Mouse (Mus musculus) E14TG2a.4 (cell line): ENCODE results near the gene Krt23.

Experiments used
- H3K27me3 ChIP-seq: 2 replicates; pipeline ENCODE4 v1.6.1; 2014; ENCODE audit warnings: low read length, control low read depth; ENCODE audit not compliant: insufficient read depth
- H3K36me3 ChIP-seq: 2 replicates; pipeline ENCODE4 v1.6.1; 2014; ENCODE audit warnings: low read length, control low read depth; ENCODE audit not compliant: insufficient read depth
- H3K4me1 ChIP-seq: replicated peaks from 2 replicates; pipeline ENCODE4 v1.6.1; 2014; ENCODE audit warnings: low read depth, low read length, control low read depth
- H3K4me3 ChIP-seq: replicated peaks from 2 replicates; pipeline ENCODE4 v1.5.1; 2014; ENCODE audit warnings: mild to moderate bottlenecking, low read length
- H3K9me3 ChIP-seq: 2 replicates; pipeline ENCODE4 v1.6.1; 2014; ENCODE audit warnings: low read length, control low read depth
- CTCF ChIP-seq: conservative IDR thresholded peaks from 2 replicates; pipeline ENCODE4 v1.5.1; 2014; ENCODE audit warnings: low read length
- NANOG ChIP-seq: IDR thresholded peaks from 2 replicates; pipeline ENCODE4 v1.6.1; 2014; ENCODE audit warnings: borderline replicate concordance, low read length, mixed read lengths
- POU5F1 ChIP-seq: IDR thresholded peaks from 2 replicates; pipeline ENCODE4 v1.6.1; 2014; ENCODE audit warnings: low read length, borderline replicate concordance

Krt23 gene

DNA sequence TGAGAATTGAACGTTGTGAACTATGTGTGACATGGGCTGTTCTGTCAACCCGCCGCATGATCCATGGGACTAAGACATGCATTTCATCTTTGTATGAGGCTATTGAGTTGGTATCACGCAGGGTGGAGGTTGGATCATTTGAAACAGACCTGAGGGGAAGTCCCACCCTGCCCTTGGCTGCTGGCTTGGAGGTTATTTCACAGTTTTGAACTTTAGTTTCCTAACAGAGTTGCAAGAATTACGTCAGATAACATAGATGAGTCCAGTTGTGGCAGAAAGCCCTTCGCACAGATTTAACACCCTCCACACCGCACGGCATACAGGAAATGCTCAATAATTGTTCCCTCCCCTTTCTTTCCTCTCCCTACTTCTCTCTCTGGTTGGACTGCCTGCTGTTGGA is 1.9 kb downstream of the Krt23 start:
- TF ChIP-seq NANOG (no peak), POU5F1 (no peak), CTCF (no peak)
- Histone ChIP-seq H3K9me3 (no peaks in the 10 kb centered on the region), H3K4me3 (no peak overlapping the region), H3K4me1 (no peaks in the 10 kb centered on the region), H3K27me3 (no peaks in the 10 kb centered on the region), H3K36me3 (no peaks in the 10 kb centered on the region)

DNA sequence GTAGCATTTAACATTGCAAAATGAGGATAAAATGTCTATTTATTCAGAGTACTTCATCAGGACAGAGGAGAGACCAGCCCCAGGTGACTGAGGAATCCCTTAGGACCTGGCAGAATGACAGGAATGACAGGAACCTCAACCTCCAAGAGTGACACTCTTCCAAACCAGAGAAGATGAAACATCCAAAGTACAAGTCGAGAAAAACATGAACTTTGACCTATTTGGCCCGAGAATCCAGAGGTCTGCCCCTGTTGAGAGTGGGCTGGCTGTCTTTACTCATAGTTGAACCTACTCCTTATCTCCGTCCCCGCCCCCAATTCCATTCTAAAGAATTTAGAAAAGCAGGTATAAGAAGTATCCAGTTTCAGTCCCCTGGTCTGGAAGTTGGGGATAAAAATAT is 2.3 kb downstream of the Krt23 start:
- no peaks in the 10 kb centered on the region for H3K27me3 ChIP-seq
- TF ChIP-seq NANOG (no peak), POU5F1 (no peak), CTCF (no peak)
- no peaks in the 10 kb centered on the region for H3K36me3 ChIP-seq
- no peaks in the 10 kb centered on the region for H3K4me1 ChIP-seq
- no peaks in the 10 kb centered on the region for H3K9me3 ChIP-seq
- no peak overlapping the region for H3K4me3 ChIP-seq

DNA sequence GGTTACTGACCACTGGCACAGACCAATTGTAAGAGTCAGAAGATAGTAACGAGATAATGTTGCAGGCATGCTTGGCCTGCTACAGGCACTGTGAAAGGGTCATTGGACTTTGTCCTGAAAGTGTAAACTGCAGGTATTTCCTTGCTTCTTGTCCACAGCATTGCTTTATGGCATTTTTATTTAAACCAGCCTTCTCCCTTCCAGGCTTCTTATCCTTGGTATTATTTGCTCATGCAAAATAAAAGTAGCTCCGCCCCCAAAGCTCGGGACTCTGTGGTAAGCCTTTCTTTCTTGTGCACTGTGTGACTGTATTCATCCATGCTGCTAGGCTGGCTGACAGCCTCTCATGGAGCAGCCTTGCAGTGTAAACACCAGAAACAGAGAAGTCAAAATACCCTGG is 3.7 kb downstream of the Krt23 start:
- TF ChIP-seq NANOG (no peak), POU5F1 (no peak), CTCF (no peak)
- Histone ChIP-seq H3K27me3 (no peaks in the 10 kb centered on the region), H3K4me1 (no peaks in the 10 kb centered on the region), H3K36me3 (no peaks in the 10 kb centered on the region), H3K4me3 (no peak overlapping the region), H3K9me3 (no peaks in the 10 kb centered on the region)

DNA sequence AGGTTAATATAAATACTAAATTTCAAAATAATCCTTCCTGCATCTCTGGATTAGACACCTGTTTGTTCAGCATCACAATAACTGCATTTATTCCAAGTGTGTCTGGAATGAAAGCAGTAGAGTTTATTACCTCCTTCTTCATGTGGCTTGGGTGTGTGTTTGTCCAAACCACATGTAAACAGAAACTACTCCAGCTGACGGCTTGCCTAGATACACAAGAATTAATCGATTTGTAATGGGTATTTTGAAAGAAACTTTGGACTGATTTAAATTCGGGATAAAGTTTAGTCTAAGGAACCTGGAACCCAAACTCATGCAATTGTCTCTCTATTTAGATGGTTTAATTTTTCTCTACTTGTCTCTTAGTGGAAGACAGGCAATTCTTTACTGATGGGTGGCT is 18.0 kb downstream of the Krt23 start:
- 0 out of 2 replicates have a peak, but pooled peaks cover under 1% of the 10 kb centered on the region for H3K27me3 ChIP-seq

DNA sequence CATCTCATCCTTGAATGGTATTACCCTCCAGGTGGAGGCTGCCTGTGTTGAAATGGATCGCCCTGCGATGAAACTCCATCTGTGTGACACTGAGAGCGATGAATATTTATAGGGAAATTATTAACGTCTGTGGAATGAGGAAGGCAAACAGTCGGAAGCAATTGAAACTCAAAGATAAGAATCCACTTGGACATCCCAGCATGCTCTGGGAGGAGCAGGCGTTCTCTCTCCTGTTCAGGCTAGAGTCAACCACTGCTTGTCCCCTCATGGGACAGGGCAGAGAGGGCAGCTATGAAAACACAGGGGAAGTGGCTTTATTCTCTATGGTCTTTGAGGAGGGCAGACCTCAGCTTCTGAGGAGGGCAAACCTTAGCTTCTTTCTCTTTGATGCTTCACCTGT is 19.5 kb downstream of the Krt23 start:
- H3K9me3 ChIP-seq: no peaks in the 10 kb centered on the region
- no peaks in the 10 kb centered on the region for H3K36me3 ChIP-seq
- no peaks in the 10 kb centered on the region for H3K27me3 ChIP-seq
- no peaks in the 10 kb centered on the region for H3K4me1 ChIP-seq
- TF ChIP-seq CTCF (no peak), NANOG (no peak), POU5F1 (no peak)
- no peak overlapping the region for H3K4me3 ChIP-seq

More for the DNA sequence above, 18.0 kb downstream of the Krt23 start:
- no peak overlapping the region for H3K4me3 ChIP-seq
- no peaks in the 10 kb centered on the region for H3K36me3 ChIP-seq
- H3K4me1 ChIP-seq: no peaks in the 10 kb centered on the region
- no peaks in the 10 kb centered on the region for H3K9me3 ChIP-seq
- TF ChIP-seq CTCF: no peak
- TF ChIP-seq POU5F1: no peak
- no peak for TF ChIP-seq NANOG

DNA sequence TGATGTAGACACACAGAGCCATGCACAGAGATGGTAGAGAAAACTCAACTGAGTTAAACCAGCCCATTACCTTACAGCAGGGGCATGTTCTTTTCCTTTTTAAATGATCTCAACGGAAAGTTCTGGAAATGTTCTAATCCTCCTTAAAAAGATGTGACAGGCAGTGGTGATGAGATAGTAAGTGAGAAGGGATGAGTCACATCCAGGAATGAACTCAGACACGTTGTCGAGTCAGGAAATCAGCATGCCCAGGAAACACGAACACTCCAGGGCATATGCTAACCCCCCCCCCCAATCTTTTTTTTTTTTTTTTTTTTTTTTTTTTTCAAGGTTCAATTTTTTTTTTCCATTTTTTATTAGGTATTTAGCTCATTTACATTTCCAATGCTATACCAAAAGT is 20.5 kb downstream of the Krt23 start:
- Histone ChIP-seq H3K4me1 (no peaks in the 10 kb centered on the region), H3K4me3 (no peak overlapping the region), H3K9me3 (no peaks in the 10 kb centered on the region), H3K27me3 (no peaks in the 10 kb centered on the region), H3K36me3 (no peaks in the 10 kb centered on the region)
- TF ChIP-seq POU5F1 (no peak), CTCF (no peak), NANOG (no peak)

DNA sequence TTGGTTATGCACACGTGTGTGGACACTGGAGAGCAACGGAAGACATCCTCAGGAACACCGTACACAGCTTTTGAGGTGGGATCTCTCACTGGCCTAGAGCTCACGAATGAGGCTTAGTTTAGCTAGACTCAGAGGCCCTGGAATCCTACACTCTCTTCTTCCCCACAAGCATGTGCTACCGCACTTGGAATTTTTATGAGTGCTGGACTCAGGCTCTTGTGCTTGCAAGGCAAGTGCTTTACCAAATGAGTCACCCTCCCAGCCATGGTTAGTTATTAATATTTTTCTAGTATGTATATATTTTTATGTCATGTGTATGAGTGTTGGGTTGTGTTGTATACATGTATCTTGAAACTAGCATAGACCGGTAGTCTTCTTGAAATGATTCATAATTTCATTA is 21.0 kb downstream of the Krt23 start:
- Histone ChIP-seq H3K4me3 (no peak overlapping the region), H3K9me3 (no peaks in the 10 kb centered on the region), H3K27me3 (no peaks in the 10 kb centered on the region), H3K4me1 (no peaks in the 10 kb centered on the region), H3K36me3 (no peaks in the 10 kb centered on the region)
- TF ChIP-seq NANOG (no peak), CTCF (no peak), POU5F1 (no peak)

DNA sequence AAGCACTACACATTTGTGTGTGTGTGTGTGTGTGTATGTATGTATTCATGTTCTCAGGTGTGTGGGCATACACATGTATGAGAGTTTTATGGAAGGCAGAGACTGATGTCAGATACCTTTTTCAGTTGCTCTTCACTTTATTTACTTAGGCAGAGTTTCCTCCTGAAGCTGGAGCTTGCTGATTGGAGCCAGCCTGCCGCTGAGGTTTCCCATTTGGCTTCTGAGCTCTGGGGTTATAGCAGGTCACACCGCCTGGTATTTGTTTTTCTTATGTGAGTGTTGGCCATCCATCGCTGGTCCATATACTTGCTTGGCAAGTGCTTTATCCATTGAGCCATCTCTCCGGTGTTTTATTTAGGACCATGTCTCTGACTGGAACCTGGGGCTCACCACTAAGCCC is 23.7 kb downstream of the Krt23 start:
- no peaks in the 10 kb centered on the region for H3K4me1 ChIP-seq
- H3K27me3 ChIP-seq: no peaks in the 10 kb centered on the region
- no peak for TF ChIP-seq CTCF
- TF ChIP-seq NANOG: no peak
- no peak for TF ChIP-seq POU5F1
- no peak overlapping the region for H3K4me3 ChIP-seq
- no peaks in the 10 kb centered on the region for H3K36me3 ChIP-seq
- no peaks in the 10 kb centered on the region for H3K9me3 ChIP-seq

DNA sequence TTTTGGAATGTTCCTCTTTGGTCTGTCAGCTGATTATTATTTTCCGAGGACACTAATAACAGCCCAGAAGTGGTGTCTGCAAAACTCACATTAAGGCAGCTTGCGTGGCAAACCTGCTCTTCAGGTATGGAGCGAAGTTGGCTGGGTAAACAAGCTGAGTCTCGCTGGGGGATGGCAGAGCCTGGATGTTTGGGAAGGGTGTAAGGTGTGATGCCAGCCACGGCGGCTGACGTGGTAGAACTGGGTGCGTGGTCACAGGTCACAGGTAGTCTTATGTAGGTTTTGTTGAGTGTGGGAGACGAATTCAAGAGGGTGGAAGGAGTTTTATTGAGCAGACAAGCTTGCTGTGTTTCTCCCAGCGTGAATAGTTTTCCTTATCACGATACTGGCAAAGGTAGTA is 24.4 kb downstream of the Krt23 start:
- TF ChIP-seq NANOG: no peak
- TF ChIP-seq POU5F1: no peak
- TF ChIP-seq CTCF: no peak
- Histone ChIP-seq H3K9me3 (no peaks in the 10 kb centered on the region), H3K36me3 (no peaks in the 10 kb centered on the region), H3K4me1 (no peaks in the 10 kb centered on the region), H3K27me3 (no peaks in the 10 kb centered on the region), H3K4me3 (no peak overlapping the region)

DNA sequence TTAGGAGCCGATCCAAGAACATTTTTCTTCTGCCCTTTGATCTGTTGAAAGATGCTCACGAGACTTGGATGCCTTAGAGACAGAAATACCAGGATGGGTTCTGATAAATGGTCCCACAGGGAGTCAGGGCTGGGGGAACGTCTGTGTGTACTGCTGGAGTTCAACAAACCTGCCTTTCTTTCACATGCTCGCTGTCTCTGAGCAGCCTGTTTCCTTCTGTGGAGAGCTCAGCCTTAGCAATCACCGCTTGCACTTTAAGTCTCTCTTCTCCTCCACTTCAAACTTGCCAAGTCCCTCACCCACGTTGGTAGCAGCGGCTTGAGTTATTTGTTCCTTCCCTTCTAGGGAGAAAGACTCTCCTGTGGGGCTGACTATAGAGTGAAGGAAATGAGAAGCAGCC is 26.6 kb downstream of the Krt23 start:
- H3K9me3 ChIP-seq: no peaks in the 10 kb centered on the region
- H3K27me3 ChIP-seq: no peaks in the 10 kb centered on the region
- peaks cover 4% of the 10 kb centered on the region for H3K4me1 ChIP-seq
- TF ChIP-seq POU5F1 (no peak), NANOG (no peak), CTCF (no peak)
- H3K36me3 ChIP-seq: no peaks in the 10 kb centered on the region
- no peak overlapping the region for H3K4me3 ChIP-seq
